Mouse (Mus musculus): ENCODE measurements around the gene Lamtor2.

Lamtor2 gene

DNA sequence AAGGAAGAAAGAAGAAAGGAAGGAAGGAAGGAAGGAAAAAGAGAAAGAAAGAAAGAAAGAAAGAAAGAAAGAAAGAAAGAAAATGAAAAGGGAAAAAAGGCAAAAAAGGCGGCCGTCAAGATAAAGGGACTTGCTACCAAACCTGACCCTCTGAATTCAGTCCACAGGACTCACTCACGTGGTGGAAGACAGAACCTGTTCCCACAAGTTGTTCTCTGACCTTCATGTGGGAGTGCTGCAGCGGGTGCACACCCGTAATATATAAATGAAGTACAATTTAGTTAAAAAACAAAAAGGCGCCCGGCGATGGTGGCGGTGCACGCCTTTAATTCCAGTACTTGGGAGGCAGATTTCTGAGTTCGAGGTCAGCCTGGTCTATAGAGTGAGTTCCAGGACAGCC is 24.2 kb downstream of the Lamtor2 start:
- in situ Hi-C loops (cut with MboI; ENCODE audit: unreplicated experiment in 2 of 2), result no loop called here

DNA sequence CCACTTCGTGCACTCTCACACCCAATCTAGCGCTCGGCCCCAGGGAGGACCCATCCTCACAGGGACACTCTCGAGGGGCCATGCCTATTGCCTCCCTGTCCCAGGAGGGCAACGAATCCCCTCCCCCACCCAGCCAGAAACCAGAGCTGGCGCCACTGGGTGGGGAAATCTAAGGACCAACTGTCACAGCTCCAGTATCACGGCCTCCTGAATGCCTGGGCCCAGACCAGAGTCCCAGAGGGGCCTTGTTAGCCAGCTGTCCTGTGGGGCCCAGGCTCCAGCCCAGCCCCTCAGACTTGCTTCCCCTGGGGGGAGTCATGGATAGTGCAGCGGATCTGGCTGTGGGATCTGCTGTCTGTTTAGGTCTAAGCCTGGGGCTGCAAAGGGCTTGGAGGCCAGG is 25.3 kb downstream of the Lamtor2 start:
- in situ Hi-C loops (cut with MboI; ENCODE audit: unreplicated experiment in 2 of 2), result no loop called here

DNA sequence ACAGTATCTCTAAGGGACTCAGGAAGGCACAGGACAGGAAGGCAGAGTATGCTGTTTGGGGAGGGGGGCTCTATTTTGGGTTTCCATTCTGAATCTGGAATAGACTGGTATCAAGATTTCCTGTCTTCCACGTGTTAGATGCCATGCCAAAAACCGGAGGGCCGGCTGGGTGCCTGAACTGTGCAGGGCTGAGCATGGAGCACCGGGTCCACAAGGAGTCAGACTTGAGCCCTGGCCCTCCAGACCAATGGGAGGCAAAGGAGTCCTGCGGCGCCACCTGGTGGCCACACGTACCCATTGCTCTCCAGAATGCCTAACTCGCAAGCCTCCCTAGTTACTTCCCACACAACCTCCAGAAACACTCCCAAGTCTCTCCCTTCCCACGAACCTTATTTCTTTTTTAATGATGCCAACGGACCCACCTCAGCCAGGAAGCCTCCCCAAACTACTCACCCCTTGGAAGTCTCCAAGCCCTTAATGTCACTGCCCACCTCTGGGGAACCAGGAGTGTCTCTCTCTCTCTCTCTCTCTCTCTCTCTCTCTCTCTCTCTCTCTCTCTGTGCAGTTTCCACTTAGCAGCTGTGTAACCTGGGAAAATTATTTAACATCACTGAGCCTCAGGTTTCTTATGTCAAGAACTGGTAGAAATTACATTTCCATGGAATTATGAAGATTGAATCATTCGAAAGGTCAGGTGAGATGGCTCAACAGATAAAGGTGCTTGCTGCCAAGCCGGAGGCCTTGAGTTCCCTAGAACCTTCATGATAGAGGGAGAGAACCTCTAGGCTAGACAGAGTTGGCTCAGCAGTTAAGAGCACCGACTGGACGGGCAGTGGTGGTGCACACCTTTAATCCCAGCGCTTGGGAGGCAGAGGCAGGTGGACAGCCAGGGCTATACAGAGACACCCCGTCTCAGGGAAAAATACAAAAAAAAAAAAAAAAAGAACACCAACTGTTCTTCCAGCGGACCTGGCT is 26.4 kb downstream of the Lamtor2 start:
- in situ Hi-C loops (cut with MboI; ENCODE audit: unreplicated experiment in 2 of 2), result no loop called here

DNA sequence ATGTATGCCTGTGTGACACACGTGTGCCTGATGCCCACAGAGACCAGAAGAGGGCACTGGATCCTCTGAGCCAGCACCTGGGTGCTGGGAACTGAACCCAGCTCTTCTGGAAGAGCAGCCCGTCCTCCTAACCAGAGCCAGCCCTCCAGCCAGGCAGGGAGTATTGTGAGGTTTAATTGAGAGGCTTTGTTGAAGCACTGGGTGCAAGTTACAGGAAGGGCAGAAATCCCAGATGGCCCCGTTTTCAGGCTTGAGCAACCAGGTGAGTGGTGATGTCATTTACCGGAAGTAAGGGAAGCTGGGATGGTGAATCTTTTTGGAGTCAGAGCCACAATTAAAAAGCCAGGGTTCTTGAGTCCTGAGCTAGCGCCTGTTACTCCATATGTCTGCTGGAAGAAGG is 27.9 kb downstream of the Lamtor2 start:
- in situ Hi-C loops (cut with MboI; ENCODE audit: unreplicated experiment in 2 of 2), result no loop called here

DNA sequence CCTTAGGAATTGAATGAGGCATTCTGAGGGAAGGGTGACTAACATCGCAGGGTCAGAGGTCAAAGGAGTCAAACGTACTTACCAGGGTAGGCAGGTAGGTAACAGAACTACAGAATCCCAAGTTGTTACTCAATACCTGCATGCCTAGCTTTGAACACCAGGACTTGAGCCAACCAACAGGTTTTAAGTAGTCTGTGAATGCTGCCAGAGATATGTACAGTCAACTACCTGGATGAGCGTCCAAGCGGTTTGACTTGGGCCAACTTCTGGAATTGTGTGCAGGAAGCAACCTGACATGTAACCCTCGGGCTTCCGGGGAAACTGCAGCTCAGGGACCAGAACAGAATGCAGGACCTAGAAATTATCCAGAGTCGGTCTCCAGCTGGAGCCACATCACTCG is 29.8 kb downstream of the Lamtor2 start:
- in situ Hi-C loops (cut with MboI; ENCODE audit: unreplicated experiment in 2 of 2), result loop anchor here (5.0 kb wide), 2 partner anchors 36 to 116 kb away; no protein-coding TSS in a partner anchor

DNA sequence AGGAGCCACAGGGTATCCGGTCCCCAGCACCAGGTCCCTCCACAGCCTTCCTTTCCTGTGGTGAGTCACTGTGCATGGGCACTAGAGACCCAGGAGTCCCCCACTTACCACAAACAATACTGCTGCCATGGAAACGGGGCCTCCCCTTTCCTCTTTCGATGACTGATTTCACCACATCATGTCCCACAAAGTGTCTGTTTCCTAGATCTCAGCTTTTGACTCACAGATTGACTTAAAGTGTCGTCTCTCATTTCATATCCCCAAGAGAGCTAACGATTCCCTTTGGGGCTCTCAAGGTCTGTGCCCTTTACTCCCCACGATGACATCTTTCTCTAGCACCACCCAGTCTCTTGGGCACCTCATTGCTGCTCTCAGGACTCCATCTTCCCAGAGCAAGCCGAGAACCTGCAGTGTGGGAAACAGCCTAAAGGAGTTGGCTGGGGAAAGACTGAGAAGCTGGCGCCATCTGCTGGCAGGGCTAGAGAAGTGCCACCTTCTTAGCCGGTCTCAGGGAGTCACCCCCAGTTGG is 31.0 kb downstream of the Lamtor2 start:
- in situ Hi-C loops (cut with MboI; ENCODE audit: unreplicated experiment in 2 of 2), result loop anchor here (5.0 kb wide), 2 partner anchors 35 to 115 kb away; no protein-coding TSS in a partner anchor

DNA sequence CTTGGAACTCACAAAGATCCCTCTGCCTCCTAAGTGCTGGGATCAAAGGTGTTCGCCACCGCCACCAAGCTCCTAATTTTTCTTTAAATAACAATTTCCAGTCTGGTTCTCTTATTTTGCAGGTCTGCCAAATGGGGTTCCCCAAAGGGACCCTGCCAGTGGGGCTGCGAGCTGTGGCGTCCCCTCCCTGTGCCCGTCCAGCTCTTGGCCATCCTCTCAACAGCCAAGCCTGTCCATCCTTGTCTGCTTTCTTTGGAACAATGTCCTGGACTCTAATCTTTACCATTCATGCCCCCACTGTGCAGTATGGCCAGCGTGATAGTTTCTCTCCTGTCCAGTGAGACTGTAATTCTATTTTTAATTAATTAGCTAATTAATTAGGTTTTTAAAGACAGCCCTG is 31.7 kb downstream of the Lamtor2 start:
- in situ Hi-C loops (cut with MboI; ENCODE audit: unreplicated experiment in 2 of 2), result loop anchor here (5.0 kb wide), 2 partner anchors 34 to 114 kb away; no protein-coding TSS in a partner anchor

DNA sequence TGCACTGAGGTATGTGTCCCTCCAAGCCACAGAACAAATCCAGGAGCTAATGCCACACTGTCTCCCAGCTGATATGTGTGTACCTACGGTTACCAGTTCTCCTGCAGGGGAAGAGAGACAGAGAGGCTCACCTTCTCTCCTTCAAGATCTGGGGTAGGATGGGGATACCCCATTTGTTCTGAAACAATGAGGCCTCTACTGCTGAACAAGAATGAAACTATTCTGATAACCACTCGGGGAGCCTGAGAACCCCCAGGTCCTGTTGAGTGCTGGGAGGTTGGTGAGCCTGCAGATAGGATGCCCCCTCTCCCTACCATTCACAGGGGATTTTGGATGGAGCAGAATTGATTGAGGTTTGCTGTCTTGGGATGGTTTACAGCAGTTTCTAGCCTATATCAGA is 32.8 kb downstream of the Lamtor2 start:
- in situ Hi-C loops (cut with MboI; ENCODE audit: unreplicated experiment in 2 of 2), result loop anchor here (5.0 kb wide), 2 partner anchors 33 to 113 kb away; no protein-coding TSS in a partner anchor

DNA sequence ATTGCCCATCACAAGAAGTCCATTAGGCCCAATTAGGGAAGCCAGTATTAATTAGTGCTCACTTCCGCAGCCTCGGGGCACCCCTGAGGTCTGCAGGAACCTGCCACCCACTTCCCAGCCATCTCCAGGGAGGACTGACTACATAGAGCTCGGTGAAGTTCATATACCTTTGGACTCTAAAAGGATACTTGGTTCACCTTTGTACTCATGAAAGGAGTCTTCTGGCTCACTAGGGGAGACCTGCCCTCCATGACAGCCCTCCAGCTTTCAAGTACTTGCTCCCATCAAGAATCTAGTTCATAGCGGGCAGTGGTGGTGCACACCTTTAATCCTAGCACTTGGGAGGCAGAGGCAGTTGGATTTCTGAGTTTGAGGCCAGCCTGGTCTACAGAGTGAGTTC is 34.5 kb downstream of the Lamtor2 start:
- in situ Hi-C loops (cut with MboI; ENCODE audit: unreplicated experiment in 2 of 2), result no loop called here

DNA sequence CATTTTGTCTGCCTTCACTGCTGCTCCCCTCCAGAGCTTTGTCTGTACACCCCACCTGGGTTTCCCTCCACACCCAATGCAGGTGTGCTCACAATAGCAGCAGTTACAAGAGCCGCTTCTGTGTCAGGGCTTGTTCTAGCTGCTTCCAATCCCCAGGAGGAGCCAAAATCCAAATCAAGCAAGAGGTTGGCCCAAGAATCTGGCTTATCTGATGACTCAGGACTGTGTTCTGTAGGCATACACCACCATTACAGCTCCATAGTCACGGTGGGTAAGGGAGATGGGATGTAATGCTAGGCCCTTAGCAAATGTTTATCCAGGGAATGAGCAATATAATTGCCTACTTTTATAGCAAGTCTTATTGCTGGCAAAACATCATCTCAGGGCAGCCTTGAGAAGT is 36.5 kb downstream of the Lamtor2 start:
- in situ Hi-C loops (cut with MboI; ENCODE audit: unreplicated experiment in 2 of 2), result no loop called here

DNA sequence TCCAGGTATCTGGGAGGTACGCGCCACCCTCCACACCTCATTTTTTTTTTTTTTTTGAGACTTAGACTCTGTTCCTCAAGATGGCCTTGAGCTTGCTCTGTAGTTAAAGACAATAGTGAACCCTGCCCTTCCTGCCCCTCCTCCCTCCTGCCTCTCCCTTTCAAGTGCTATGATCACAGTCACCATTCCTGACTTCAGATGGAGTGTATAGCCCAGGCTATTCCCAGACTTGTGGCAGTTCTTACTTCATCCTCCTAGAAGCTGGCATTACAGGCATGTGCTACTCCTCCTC is 37.8 kb downstream of the Lamtor2 start:
- in situ Hi-C loops (cut with MboI; ENCODE audit: unreplicated experiment in 2 of 2), result no loop called here

DNA sequence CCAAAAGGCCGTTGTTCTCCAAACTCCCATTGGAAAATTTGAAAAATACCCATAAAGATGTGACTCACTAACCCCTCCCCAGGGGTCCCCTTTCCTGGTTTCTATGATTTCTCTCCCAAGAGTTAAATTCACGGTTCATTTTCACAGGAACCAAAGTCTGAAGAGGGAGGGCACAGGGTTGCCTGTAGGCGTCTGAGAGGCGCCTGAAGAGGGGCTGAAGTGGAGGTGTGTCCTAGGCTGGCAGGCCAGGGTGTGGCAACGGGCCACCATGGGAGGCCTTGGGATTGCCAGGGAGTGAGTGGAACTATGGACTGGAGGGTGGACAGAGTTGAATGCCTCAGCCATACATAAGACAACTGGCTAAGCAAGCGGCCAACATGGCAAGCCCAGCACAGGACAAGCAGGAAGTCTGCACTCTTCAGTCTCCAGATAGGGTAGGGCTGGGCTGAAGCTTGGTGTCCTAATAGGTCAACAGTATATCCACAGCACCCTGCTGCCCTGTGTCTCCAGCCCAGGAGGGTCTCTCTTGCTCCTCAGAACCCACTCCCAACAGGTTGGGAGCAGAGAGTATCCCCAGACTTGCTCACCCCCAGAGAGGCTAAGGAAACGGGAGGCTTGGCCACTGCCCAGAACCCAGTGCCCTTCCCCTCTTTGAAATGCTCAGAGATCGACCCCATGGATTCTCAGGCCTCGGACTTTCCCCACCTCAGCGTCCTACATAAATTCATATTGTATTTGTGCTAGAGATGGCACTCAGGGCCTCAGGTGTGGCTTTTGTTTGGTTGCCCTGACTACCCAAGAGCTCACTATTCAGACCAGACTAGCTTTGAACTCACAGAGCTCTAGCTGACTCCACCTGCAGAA is 38.4 kb downstream of the Lamtor2 start:
- in situ Hi-C loops (cut with MboI; ENCODE audit: unreplicated experiment in 2 of 2), result no loop called here

DNA sequence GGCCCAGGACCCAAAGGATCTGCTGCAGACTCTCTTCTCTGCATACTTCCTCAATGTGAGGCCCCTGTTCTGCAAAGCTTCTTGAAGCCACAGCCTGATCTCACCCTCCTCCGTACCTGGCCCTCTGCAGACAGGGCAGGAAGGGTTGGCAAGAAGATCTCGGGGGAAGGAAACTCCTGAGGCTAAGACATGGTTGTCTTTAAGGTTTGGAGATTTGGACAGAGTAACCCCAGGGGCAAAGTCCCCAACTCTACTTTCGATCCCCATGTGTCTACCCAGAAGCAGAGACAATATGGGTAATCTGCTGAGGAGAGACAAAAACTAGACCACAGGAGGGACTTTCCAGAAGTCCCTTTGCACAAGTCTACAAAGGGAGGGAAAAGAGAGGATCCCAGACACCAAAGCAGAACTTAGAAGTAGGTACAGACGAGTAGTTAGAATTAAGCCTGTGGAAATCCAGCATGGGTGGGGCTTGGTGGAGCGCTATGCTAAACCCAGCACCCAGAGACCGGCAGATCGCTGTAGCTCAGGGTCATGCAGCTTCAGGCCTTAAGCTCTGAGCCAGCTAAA is 39.2 kb downstream of the Lamtor2 start:
- in situ Hi-C loops (cut with MboI; ENCODE audit: unreplicated experiment in 2 of 2), result no loop called here

DNA sequence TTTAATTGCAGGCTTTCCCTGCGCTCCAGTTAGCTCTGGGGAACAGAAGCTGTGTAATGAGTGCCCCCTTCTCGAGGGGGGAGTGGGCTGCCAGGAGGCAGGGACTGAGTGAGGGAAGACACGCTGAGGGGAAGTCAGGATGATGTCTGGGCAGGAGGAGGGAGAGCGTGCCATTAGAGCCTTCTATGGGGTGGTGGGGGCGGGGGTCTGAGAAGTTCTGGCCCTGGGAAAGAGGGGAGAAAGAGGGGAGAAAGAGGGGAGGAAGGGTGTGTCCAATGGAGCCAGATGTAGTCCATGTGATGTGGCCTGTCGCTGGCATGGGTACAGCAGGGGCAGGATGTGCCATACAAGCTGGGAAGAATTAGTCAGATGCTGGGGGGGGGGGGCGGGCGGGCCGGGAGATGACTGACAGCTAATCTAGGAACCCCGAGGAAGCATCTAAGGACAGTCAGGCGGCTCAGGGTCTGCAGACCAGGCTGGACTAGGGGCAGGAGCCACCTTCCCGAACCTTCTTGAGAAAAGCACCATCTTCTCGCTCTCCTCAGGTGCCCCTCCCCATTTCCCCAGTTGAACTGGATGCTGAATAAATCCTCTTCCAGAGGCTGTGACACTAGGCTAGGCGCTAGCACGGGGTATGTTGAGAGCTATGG is 39.9 kb downstream of the Lamtor2 start:
- in situ Hi-C loops (cut with MboI; ENCODE audit: unreplicated experiment in 2 of 2), result no loop called here

DNA sequence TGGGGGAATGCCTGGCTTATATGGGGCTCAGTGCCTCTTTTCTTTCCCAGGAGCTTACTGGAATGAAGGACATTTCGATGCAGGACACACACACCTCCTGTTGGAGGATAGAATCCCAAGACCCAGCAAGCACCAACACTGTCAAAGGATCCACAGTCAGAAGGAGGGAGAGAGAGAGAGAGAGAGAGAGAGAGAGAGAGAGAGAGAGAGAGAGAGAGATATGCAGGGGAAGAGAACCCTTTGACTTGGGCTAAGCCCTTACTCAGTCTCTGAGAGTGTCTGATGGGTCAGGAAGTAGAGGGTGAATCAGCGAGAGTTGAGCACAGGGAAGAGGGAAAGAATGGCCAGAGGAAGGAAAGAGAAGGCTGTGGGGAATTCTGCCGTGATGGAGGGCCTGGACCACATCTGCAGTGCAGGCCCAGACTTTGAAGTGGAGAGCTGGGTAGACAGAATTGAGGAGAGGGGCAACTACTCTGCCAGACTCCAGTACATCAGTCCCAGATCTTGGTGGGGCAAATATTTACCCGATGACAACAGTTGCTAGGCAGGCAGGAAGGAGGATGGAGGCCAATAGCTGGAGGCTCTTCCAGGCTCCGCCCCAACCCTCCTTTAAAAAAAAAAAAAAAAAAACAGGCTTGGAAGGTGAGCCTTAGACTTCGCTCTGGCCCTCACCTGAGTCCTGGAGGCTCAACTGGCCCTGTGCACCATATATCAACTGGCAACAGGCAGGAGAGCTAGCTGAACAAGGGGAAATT is 40.6 kb downstream of the Lamtor2 start:
- in situ Hi-C loops (cut with MboI; ENCODE audit: unreplicated experiment in 2 of 2), result no loop called here

DNA sequence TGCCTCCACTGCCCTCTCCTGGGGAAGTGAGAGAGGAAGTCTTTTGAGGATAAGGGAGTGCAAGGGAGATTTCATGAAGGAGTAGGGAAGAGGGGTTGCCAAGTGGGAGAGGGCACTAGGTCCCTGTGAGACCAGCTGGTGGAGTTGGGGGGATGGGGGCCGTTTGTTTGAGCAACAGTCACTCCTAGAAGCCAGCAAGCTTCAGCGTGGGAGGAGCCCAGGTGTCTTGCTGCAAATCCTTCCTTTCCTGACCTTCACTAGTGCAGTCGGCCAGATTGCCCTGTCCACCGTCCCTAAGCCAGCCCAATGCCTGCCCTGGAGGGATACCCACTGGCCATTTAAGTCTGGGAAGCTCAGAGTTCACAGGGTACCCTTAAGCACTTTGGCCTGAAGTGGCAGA is 41.3 kb downstream of the Lamtor2 start:
- in situ Hi-C loops (cut with MboI; ENCODE audit: unreplicated experiment in 2 of 2), result no loop called here

DNA sequence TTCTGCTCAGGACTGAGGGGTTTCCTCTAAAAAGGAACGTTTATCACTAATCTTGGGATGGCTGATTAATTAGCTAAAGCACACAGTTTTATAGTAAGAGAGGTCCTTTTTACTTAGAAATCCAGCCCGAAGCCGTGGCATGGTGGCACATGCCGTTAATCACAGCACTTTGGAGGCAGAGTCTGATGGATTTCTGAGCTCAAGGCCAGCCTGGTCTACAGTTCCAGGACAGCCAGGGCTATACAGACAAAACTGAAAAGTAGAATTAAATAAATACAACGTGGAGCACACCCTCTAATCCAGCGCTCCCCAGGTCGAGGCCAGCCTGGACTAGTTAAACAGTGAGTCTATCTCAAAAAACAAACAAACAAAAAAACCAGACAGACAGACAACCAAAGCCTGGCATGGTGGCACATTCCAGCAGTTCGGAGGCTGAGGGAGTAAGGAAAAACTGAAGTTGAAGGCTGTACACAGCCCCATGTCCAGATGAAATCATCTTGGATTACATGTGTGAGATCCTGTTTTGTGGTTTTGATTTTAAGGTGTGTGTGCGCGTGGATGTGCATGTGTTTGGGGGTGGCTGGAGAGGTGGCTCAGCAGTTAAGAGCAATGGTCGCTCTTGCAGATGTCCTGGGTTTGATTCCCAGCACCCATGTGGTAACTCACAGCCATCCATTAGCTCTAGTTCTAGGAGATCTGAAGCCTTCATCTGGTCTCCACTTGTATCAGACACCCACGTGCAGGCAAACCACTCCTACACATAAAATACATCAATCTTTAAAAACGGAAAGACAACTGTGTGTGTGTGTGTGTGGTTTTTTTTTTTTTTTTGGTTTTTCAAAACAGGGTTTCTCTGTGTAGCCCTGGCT is 42.2 kb downstream of the Lamtor2 start:
- in situ Hi-C loops (cut with MboI; ENCODE audit: unreplicated experiment in 2 of 2), result no loop called here

DNA sequence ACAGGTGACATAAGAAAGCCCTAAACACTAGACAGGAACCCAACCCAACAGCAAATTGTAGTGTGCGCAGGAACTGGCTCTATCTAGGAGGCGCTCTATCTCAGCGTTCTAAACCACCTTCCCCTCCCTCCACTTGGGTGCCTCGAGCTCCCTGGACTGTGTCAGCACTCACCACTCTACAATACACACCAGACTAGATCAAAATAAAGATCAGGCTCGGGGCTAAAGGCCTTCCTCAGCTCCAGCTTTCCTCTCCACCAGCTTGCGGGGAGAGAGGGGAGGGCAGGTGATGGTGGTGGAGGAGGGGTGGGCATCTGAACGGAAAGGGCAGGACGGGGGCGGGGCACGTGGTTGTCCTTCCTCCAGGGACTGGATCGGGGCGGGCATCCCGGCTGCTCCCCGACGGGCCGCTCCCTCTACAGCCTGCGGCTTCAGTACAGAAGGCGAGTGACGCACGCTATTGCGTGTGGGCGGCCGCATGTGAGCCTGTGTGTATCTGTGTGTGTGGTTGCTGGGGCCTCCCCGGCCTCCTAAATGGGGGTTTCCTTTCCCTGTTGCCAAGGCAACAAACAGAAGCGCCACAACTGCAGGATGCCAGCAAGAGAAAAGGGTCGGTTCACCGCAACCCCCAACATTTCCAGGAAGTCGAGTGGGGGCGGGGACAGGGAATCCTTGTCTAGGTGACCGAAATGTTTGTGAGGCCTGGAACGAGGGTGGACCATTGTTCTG is 43.0 kb downstream of the Lamtor2 start, which contains the start of gene Lmna:
Gene Lmna, minus strand, starts transcription at position 265 of the 729 bp plus-strand sequence.
- in situ Hi-C loops (cut with MboI; ENCODE audit: unreplicated experiment in 2 of 2), result no loop called here

All from v-Abl transformed pro-B cells (cell line).